Mouse (Mus musculus): Measurements from ENCODE around the gene Il10rb.

- TF ChIP-seq CTCF (IDR thresholded peaks at IDR 0.05) = no peak
- TF ChIP-seq POLR2A (IDR thresholded peaks at IDR 0.05; ENCODE audit: insufficient read depth, low read depth, low read length) = no peak
These were observed 32.3 kb upstream of the Il10rb start for GRCm38 (mm10) chr16:91373473-91374252.
